Mouse (Mus musculus) heart, postnatal 14 days (tissue): ENCODE measurements around the gene D630023F18Rik. TPM values are rescaled to one million over a fixed set of nuclear protein-coding genes. Genes with fewer than 3 reads are reported as not detected.

Experiments
- DNase-seq, 2 experiments: peaks; one replicate each; pipeline ENCODE4 v3.0.0; 2021 to 2022
- intact Hi-C: fragments of 180-260 bp; cut with DNase I; formaldehyde crosslinking; loops from one replicate; pipeline ENCODE4 v1.15.1; 2025
- long read RNA-seq, 2 experiments: library from polyadenylated mRNA; stranded (forward); transcript quantifications; one replicate each; pipeline ENCODE4 v2.0.0; 2021
- total RNA-seq, 2 experiments: library from RNA; stranded (reverse); gene quantifications; 2 replicates each; pipeline ENCODE4 v1.2.3; 2021

The D630023F18Rik gene
- not detected for total RNA-seq
- long read RNA-seq, experiment 1, result 0 reads
- long read RNA-seq, experiment 2, result 0 reads

DNA sequence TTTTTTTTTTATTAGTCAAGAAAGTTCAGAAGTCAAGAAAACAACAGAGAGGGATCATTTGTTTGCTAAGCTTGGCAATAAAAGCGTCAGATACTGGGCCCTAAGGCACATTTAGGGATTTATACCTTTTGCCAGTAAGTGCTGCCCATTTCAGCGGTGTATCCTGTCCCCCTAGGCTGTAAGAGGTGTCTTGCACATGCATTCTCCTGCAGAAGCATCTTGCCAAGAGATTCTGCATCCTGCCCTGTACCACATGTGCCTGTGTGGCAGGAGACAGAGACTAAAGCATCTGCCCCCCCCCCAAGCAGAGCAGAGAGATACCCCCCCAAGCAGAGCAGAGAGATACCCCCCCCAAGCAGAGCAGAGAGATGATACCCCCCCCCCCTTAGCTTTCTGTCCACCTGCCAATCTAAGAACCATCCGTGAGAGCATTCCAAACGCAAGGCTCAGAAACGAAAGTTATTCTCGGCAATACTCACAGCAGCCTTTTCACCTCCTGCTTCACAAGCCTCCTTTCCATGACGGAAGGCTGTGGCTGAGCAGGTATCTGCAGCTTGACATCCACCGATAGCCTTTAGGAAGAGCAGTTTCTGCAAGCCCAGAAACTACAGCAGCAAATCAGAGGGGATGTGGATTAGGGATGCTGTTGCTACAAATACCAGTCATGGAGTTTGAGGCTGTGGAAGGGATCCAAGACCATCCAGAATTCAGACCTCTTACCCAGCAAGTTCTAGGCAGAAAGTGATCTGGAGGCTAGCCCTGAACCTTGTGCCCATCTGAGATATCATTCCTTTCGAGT, at the start of gene D630023F18Rik:
Gene D630023F18Rik (minus strand): TSS at position 641 of the 799 bp plus-strand sequence.
- no peak for DNase-seq
- intact Hi-C loops, result no loop called here

DNA sequence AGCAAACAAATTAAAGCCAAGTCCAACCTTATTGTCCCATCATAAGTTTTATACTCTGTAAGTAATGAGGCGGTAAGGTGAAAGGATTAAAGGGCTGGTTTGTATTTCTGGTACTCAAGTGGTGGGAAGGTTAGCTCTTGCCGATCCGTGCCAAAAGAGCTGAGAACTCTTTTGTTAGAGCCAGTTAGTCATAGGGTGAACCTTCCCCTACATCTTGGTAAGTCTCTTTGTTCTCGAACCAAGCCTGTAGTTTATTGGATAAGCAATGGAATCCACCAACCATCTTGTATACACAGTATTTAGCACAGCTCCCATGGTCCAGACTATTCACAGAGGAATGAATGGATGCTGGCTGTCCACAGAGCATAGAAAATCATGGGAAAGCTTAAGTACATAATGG, 48.6 kb upstream of the D630023F18Rik start:
- no peak for DNase-seq
- intact Hi-C loops, result no loop called here

DNA sequence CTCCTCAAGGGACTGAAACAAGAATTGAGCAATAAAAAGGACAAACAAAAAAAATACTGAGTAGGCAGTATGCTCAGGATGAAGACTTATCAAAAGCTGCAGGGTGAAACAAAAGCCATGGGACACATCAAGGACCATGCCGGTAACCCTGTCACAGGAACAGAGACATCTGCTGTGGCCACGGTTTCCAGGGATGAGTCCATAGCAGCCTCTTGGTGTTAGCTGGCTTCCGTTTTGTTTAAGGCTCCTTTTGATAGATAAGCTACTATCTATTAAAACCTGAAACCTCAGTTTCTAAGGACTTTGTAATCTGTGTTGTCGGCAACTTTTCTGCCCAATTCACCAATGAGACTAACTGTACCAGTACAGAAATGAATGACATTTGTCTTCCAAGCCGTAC, 46.9 kb upstream of the D630023F18Rik start:
- intact Hi-C loops, result no loop called here
- no peak for DNase-seq

DNA sequence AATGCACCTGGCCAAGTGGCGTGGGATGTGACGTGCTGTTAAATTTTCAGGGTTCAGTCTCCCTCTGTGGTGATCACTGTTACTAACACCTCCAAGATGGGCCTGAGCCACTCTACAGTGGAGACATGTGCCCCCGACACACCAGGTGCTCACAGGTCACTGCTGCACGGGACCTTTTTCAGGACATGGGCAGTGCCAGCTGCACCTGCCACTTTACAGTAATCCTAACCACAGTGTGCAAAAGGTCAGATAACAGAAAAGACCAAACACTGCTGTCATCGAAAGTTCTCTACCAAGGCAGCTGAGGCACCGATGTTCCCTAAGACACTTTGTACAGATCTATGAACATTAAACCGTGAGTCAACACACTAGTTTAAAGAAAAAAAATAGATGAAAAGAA, 46.5 kb upstream of the D630023F18Rik start:
- intact Hi-C loops, result no loop called here

DNA sequence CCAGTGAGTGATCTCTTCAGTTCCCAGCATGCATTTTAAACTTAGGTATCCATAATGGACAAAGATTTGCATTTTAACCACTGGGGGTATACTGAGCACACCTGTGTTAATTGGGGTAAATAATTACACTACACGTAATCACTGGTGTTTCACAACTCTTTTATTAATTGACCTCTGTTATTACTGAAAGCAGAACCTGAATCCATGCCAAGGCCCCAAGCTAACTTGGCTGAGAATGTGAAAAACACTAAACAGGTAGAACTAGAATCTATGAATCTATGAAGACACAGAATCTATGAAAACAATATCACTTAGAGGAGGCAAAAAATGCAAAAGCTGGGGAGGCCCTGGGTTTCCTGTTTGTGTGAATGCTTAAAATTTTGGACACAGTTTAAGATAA, 44.5 kb upstream of the D630023F18Rik start:
- intact Hi-C loops, result no loop called here
- no peak for DNase-seq

More for the DNA sequence above, 46.5 kb upstream of the D630023F18Rik start:
- DNase-seq, result no peak

DNA sequence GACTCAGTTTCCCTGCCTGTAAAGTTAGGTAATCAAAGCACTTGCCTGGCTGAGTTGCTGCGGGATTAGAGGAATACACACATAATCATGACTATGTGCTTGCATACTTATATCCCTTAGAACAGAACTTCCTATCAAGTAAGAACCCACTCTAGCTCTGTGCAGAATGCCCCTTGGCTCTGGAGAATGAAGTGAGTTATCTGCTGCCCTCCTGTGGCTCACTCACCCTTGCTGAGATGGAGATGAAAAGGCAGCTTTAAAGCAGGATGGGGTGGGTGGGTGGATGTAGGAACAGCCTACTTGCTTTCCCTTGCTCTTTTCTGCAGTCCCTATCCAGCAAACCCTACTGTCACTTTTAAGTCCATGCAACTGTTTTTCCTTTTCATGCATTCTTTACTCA, 39.2 kb upstream of the D630023F18Rik start:
- no peak for DNase-seq
- intact Hi-C loops, result no loop called here

DNA sequence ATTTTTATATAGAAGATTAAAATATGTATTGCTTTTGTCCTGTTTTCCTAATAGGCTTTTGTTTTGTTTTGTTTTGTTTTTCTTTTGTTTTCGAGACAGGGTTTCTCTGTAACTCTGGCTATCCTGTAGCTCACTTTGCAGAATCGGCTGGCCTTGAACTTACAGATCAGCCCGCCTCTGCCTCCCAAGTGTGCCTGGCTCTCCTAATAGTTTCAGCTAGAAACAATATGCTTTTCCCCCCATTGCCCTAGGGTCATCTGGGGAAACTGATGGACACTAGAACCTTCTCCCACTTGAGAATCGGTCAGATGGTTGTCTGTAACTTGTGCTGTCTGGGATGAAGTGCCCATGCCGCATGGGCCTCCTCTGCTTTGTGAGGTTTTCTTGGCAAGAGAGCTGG, 33.1 kb upstream of the D630023F18Rik start:
- intact Hi-C loops, result no loop called here
- DNase-seq, result no peak

DNA sequence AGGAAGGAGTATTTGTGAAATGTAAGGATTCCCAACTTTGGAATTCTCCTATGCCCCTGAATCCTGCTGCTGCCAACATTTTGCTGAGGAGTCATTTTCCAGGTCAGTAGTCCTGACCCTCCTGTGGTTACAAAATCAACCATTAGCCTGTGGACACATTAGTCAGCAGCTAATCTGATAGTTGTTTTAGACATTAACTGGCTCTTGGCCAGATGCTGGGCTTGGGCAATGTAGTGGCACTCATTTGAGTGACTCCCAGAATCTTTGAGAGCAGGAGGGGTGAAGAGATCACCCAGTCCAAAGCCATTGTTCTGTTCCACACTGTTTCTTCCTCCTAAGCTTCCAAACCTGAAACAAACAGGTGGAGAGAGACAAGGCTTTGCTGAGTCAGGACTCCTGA, 31.8 kb upstream of the D630023F18Rik start:
- intact Hi-C loops, result no loop called here

DNA sequence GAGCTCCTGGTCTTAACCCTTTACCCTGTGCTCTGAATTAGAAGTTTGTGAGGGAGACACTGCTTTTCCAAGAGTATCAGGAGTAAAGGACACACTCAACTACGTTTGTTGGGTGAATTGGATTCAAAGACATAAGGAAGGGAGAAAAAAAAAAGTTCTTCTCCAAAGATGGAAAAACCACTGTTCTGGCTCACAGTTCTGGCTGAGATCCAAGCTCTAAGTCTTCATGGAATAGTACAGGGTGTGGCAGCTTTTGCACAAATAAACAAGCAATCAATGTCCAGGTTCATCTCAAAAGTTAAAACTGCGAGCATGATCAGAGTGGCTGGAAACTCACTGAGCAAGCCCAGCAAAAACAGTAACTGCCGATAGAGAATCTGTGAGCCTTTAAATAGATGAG, 25.0 kb upstream of the D630023F18Rik start:
- intact Hi-C loops, result no loop called here
- DNase-seq, result no peak

More for the DNA sequence above, 31.8 kb upstream of the D630023F18Rik start:
- no peak for DNase-seq

DNA sequence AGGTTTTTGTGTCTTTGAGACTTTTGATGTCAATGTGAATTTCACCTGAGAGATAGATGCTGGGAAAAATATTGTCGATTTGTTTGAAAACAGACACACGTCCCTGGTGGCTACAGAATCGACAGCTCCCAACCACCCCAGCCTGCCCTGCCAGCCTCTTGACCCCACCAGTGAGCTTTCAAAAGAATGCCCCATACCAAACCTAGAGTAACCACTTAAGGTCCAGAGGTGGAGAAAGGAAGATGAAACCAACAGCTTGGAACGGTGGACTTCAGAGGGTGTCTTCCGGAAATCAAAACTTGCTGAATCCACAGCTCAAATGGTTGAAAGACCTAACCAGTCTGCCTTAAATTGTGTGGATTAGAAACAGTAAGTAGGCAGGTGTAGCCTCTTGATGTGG, 24.3 kb upstream of the D630023F18Rik start:
- intact Hi-C loops, result no loop called here
- DNase-seq, result no peak

DNA sequence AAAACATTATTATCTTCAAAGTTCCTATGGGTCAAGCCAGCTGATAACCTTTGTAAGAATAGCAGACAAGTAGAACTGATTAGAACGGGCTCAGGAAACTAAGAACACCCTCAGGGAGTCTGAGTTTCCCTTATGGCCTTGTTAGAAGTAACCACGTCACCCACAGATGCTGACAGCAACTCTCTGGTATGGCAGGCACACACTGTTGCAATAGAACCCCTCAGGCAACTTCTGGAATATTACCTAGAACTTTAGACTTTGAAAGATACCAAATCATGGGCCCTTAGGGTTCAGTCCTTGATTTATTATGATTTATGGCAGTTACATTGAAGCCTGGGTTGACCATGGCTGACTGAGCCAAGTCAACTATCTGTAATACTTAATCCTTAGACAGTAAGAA, 23.6 kb upstream of the D630023F18Rik start:
- no peak for DNase-seq
- intact Hi-C loops, result no loop called here

DNA sequence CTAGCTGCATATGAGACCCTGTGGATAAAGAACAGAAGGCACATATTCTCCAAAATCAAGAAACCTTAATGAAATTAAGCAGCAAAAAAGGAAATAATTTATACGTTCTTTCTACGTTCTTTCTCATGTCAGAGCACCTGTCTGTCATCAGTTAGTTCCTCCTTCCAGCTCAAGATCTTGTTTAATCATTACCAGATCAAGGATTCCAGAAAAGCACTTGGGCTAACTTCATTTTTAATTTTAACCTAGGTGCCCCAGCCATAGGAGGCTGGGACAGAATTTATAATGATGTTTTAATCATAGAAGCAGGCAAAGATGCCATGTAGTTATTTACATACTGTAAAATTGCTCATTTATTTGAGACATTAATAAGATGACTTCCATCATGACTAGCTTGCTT, 21.8 kb upstream of the D630023F18Rik start:
- no peak for DNase-seq
- intact Hi-C loops, result no loop called here

DNA sequence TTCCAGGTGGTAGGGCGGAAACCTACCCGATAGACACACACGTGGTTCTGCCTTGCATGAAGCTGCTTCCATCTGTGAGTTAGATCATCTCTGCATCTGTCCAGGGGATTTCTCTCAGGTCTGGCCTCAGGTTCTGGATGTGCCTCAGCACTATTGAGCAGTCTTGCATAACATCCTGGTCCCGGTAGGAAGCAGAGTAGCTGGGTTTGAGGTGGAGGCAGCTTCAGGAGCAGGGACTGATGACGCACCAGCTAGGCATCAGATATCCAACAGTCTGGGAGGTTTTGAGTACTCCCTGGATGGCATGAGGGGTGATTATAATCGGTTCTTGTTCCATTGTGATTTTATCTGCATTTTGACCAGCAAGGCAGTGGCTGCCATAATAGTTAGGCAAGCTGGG, 14.5 kb upstream of the D630023F18Rik start:
- DNase-seq, result no peak
- intact Hi-C loops, result no loop called here

DNA sequence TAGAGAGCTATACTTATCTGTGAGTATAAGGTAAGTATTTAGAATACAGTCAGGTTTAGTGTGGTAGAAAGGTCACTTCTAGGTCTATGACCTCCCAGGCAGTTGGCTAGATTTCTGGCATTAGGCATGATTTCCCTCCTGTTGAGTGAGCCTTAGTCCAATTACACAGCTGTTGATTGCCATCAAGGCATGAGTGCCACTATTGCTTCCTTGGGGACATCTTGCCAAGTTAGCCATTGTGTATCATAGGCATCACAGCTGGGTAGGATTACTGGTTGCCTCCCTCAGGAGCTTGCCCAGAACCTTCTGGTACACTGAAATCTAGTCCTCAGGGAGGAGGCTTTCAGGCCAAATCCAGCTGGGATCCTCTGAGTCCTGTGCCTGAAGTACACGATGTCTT, 9.8 kb upstream of the D630023F18Rik start:
- DNase-seq, result no peak
- intact Hi-C loops, result no loop called here

DNA sequence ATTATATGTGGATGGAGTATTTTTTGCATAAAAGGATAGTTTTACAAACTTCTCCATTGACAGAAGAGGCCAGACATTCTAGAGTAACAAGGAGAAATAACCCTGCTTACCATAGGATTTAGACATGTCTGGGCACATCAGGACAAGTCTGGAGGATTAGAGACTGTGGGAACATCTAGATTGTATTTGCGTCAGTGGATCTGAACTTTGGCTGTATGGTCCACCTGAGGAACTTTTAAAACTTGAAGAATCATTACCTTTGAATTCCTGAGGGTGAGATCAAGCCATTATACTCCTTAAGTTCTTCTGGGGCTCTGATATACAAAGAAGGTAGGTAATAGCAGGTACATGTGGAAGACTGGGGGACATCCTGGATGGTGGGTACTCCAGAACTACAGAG, 8.7 kb upstream of the D630023F18Rik start:
- intact Hi-C loops, result no loop called here
- DNase-seq, result no peak

DNA sequence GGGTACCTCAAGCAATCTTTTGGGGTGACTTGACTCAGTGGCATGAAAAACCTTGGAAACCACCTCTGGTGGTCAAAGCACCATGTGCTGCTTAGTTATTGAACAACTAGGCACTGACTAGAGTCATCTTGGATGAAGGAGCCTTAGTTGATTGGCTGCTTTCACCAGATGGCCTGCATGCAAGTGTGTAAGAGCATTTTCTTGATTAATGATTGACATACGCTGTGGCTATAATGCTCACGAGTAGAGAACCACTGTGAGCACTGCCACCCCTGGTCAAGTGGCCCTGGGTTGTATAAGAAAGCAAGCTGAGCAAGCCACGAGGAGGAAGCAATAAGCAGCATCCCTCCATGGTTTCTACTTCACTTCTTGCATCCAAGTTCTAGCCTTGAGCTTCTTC, 7.2 kb upstream of the D630023F18Rik start:
- intact Hi-C loops, result no loop called here
- DNase-seq, result no peak

DNA sequence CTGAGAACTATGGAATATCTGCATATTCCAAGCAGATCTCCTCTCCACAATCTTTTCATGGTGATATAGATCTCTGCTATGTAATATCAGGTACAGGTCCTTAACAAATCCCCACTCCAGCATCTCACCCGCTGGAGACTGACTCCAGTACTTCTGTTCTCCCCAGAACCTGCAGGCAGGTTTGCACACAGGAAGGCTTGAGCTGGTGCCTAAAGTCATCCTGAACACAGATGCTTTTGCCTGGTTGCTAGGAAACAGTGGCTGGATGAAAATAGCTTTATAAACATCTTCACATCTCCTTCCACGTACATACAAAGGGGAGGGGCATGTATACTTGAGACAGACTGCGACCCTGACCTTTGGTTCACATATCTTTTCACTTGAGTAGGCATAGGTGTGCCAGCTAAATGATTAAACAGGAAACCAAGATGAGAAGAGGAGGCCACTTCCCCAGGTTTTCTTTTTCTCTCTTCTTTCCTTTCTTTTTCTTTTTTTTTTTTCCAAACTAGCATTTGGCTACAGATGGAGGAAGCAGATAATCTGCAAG, 6.7 kb upstream of the D630023F18Rik start:
- intact Hi-C loops, result no loop called here
- no peak for DNase-seq

DNA sequence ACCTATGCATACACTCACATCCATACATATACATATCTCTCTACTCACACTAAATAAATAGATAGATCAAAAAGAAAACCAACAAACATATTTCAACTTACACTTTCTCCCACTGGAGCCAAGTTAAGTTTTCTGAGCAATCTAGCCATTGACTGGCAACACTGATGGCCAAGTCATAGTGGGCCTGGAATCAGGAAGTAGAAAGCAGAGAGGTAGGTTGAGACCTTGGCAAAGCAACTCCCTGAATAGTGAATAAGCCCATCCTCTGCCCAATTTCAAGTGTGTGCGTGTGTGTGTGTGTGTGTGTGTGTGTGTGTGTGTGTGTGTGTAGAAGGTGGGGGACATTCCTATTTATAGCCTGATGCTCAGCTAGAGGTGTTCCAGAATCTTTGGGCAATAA, 3.6 kb downstream of the D630023F18Rik start, which contains the start of gene Gm28845:
Gene Gm28845 (minus strand): TSS at position 121 of the 400 bp plus-strand sequence.
- intact Hi-C loops, result no loop called here
- no peak for DNase-seq

DNA sequence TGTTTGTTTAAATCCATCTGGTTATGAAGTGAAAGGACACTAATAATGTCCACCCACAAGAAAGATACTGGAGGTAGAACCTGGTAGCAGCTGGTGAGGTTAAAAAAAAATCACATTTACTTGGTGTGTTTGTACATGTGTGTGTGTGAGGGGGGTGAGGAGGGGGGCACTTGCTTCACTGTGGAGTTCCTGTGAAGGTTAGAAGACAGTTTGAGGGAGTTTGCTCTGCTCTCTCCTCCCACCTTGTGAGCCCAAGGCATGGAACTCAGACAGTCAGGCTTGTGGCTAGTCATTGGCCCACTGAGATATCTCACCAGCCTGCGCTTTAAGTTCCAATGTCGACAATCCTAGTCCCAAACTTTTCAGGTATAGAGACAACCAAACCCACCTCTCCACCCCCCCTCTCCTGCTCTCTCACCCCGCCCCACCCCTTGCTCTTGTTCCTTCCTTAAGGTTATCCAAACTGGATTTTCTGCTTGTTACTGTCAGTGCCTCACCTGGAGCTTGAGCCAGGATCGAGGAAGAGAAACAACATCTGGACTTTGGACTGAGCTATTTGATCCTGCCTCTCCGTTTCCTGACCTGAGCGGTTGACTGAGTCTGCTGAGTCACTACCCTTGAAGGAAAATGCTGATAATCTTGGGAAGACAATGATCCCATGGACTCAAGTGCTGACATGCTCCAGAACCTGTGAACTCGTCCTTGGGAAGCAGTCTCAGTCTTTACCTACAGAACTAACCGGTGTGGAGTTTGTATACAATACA, 4.7 kb downstream of the D630023F18Rik start:
- no peak for DNase-seq
- intact Hi-C loops, result no loop called here

DNA sequence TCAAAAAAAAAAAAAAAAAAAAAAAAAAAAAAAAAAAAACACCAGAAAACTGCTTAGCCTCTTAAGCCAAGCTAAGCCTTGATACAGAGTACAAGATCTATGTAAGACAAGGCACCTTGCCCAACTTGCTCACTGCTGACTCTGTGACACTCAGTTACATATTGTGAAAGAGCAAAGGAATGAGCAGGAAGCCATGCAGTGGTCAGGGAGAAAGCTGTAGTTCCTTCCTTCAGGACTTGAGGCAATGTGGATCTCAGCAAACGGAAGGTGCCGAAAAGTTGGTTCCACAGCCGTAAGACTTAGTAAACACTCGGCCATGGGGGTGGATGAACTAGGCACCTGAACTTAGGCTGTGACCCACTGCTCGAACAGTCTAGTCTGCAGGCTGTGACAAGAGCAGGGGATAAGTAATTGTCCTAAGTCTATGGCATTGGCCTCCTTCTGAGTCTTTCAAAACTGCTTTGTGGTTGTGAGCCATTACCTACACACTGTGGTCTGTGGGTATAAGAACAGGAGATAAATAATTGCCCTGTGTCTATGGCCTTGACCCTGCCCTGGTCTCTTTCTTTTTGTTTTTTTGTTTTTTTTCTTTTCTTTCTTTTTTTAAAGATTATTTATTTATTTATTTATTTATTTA, 9.4 kb downstream of the D630023F18Rik start:
- no peak for DNase-seq
- intact Hi-C loops, result no loop called here

DNA sequence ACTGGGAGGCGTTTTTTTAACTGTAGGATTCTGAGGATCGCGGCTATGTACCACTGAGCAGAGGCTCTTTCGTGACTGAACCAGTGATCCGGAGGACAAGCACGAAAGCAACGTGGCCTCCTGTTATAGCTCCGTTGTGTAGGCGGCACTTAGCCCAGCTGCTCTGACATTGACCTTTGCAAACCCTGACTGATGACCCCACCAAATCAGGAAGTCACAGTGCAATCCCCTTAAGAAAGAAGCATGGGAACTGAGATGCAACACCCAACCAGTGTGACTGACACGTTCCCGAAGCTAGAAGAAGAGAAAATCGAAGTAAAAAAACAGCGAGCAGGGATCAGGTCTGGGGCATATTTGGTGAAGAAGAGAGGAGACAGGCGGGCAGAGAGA, 10.2 kb downstream of the D630023F18Rik start:
- peak; percentile 2 to 8 for DNase-seq

More for the DNA sequence above, 10.2 kb downstream of the D630023F18Rik start:
- intact Hi-C loops, result loop anchor here (1.0 kb wide), 1 partner anchor 66 kb away; no protein-coding TSS in a partner anchor
